Mouse (Mus musculus) adrenal gland, adult 18-20 months (tissue): ENCODE data around the gene Fam163a. TPM values are rescaled to one million over a fixed set of nuclear protein-coding genes. Genes with fewer than 3 reads are reported as not detected.
"Not testable (repeated sequence)": the region's sequence is repeated elsewhere in the genome, so short reads cannot be mapped to it uniquely, and the experiment has no call there.

Experiments used
- DNase-seq, 2 experiments: peaks; one replicate each; pipeline ENCODE4 v3.0.0; 2021 to 2022; ENCODE audit warnings: low spot score in 2 of 2
- long read RNA-seq, 2 experiments: library from polyadenylated mRNA; stranded (forward); transcript quantifications; one replicate each; pipeline ENCODE4 v2.0.0; 2021
- total RNA-seq, 2 experiments: library from RNA; stranded (reverse); gene quantifications; 1 replicate in 1 of 2; 2 replicates in 1 of 2; pipeline ENCODE4 v1.2.3; 2021

Gene Fam163a
- total RNA-seq = 10 to 100 TPM in 1 of 2 experiments, 1 to 10 TPM in 1; 8.0 to 10.7 TPM
- long read RNA-seq, experiment 1, partial matches to known transcripts = 1 of 14 reads
- long read RNA-seq, experiment 1, other reads (novel, unspliced or antisense) = 13 of 14 reads
- long read RNA-seq, experiment 2, partial matches to known transcripts = 0 of 4 reads
- long read RNA-seq, experiment 2, other reads (novel, unspliced or antisense) = 4 of 4 reads

DNA sequence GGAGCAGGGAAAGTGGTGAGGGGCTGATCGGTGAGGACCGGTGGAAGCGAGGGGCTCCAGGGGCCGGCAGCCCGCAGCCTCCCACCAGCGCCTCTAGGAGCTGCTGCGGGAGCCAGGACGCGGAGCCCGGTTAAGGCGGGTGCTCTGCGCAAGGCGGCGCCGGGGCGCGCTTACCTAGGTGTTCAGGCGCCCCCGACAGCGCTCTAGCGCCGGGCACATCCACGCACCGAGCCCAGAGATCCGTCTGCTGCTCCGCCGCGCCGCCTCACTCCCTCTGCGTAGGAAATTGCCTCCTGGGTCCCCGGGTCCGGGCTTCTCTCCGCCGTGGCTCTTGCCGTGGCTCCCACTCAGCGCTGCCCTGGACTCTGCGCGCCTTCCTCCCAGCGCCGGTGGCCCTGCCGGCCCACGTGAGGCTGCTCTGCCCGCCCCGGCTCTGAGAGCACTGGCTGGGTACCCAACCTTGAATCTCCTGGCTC is at the start of gene Fam163a:
Fam163a (minus strand) TSS at position 371 of the 476 bp plus-strand sequence.
- DNase-seq = peak in 1 of 2 experiments; percentile 23

DNA sequence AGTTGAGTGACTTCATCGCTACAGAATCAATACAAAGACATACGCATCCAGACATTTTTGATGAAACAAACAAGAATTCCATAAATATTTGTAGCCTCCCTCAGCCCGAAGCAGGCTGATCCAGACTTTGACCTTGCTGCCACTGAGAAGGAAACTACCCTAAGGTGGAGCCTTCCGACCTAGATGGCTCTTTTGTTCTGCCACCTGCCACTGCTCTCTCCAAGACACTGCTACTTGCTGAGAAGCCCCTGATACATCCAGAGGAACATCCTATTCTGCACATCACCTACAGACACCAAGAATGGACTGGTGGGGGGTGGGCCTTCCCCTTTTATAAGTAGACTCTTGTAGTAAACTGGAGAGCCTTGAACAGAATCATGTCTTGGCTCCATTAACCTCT is 46.3 kb upstream of the Fam163a start:
- DNase-seq = not testable (repeated sequence)

DNA sequence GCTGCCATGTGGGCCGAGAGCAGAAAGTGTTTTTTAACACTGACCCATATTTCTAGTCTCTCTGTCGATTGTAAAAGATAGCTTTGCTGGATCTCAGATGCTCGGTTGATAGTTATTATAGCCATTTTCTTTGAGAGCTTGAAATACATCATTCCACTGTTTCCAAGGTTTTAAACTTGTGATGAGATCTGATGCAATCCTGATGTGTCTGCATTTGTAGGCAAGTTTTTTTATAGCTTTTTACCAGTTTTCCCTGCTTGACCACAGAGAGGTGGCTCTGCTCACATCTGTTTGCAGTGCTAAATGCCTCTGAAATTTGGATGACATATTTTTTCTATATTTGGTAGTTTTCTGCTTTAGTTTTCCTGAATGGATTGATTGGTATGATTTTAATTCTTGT is 43.1 kb upstream of the Fam163a start:
- no peak for DNase-seq

DNA sequence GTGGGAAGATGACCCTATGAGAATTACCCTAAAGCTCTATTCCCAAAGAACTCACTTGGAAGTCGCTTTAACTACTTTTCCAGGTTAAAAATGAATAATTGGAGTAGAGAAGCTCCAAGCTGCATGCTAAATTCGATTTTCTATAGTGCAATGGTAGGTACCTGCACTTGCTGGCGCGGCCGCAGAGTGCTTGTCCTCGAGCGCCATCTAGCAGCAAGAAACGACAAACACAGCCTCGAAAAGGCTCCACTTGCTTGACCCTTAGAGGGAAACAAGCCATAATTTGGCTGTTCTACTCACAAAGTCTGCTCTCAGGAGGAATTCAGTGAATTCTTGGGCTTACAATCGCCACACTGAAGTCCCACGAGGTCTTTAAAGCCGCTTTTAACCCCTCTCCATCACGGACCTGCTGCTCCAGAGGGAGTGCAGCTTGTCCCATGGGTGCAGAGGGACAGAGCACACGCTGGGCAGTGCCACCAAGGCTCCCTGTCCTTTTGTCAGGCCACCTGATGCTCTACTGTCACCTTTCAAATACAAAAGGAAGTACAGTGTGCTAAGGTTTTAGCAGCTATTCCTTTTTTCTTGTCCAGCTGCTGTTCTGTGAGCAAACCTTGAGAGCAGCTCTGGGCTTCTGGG is 37.0 kb upstream of the Fam163a start:
- DNase-seq = peak; percentile 49 to 57

DNA sequence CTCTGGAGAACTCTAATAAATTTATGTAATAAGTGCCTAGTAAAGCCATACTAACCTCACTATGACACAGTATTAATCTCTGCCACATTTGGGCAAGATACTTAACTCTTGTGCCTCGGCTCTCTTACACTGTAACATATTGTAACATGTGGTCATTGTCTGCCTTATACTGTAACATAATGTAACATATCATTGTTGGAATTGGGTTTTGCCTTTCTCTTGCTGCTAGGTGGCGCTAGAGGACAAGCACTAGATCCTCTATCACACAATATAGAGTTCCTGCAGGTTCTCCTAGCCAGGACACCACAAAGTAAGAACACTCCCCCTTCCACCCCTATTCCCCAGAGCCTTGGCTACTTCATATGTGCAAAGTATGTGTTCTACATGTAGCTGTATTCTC is 36.2 kb upstream of the Fam163a start:
- DNase-seq = no peak

DNA sequence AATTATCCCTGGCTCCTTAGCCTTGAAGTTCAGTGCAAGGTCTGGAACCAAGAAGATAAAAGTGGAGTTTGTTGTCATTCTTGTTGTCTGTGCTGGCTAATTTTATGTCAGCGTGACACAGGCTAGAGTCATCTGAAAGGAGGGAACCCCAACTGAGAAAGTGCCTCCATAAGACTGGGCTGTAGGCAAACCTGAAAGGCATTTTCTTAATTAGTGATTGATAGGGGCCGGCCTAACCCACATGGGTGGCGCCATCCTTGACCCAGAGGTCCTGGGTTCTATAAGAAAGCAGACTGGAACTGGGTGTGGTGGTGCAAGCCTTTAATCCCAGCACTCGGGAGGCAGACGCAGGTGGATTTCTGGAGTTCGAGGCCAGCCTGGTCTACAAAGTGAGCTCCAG is 26.3 kb upstream of the Fam163a start:
- no peak for DNase-seq

DNA sequence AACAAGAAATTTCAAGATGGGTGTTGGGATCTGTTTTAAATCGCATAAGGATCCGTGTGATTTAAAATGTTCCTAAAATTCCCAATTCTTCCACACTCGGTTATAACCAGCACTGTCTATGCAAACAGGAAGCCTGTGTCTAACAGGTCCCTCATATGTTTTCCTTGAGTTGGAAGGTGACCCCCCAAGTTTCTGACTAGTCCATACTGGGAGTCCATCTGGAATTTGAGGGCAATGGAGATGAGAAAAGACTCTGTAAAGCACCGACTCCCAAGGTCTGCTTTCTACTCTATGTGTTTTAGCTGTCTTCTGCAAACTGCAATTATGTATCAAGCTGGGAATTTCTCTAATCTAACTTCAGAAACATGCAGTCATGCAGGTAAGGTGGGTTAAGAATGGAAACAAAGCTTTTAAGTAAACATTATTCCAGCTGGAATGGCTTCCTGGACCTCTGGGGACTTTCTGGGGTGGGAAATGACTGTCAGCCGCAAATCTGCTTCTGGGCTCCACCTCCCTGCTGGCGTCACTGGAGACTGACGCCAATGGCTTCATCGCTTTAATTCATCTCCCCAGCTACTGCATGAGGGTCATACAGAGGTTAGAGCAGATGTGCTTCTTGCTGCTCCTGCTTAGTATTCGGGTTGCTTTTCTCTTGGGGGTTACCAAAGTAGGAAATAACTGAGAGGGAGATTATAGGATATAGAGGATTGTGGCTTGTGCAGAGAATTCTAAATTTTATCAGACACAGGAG is 25.7 kb upstream of the Fam163a start:
- no peak for DNase-seq

DNA sequence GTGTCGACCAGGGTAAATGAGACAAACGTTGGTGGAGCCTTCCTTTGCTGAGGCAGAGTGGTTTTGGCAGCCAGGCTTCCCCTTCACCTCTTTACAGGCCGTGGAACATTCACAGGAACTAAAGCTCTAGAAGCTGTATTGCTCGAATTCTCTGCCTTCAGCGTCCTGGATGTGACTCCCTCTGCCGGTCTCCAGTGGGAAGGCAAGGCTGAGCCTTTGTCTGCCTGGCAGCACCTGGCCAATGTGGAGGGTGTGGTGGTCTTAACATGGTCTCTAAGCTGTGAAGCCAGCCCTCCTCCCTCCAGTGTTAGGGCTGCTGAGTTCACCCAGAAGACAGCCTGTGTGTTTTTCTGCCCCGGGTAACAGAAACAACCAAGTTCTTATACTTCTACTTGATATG is 24.6 kb upstream of the Fam163a start:
- DNase-seq = peak; percentile 30 to 51

DNA sequence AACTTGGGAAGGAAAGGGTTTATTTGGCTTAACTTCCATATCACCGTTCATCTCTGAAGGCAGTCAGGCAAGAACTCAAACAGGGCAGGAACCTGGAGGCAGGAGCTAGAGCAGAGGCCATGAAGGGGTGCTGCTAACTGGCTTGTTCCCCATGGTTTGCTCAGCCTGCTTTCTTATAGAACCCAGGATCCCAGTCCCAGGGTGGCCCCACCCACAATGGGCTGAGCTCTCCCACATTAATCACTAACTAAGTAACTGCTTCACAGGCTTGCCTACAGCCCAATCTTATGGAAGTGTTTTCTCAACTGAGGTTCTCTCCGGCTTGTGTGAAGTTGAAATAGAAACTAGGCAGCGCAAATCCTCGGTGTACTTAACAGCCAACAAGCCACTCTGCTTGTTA is 23.9 kb upstream of the Fam163a start:
- no peak for DNase-seq

DNA sequence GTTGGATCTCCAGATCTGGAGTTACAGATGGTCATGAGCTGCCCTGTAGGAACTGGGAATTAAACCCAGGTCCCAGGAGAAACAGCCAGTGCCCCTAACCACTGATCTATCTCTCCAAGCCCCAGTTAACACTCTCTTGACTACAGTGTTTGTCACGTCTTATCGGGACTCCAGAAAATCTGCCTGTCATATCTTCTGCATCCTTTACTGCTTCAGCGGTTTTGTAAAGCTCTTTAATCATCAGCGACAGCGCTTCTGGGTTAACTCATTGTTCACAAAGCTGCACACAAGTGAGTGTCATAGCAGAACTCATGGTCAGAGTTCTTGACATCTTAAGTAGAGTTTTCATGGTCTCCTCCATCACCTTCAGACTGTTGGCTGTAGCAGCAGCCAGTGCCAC is 22.1 kb upstream of the Fam163a start:
- DNase-seq = no peak

DNA sequence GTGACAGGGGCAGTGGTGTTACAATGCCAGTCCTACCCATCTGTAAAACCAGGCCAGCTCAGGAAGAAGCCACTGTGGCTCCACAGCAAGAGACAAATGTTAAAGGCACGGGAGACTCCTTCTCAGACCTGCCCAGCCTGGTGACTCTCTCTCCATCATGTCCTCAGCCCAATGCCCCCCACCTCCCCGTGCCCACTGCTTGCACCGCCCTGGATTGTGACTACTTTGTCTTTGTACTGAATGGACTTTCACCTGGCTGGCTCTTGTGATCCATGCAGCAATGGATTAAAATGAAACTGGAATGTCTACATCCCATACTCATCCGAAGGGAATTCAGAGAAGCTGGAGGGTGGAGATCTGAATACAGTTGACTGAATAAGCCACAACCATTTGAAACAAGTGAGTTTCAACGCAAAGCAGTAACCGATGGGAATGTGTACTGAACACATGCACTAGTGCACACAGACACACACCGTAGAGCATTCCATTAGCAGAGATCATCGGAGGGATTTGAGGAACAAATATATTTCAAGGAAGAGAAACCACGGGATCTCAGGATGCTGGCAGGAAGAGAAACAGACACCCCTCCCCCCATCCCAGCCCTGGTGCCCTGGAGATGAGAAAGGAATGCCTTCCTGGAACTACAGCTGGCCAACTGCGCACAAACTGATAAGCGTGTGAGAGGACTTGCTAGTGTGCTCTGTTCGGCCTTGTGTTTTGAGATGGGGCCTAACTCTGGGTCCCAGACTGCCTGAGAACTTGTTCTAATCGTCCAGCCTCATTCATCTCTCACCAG is 17.6 kb upstream of the Fam163a start:
- DNase-seq = no peak

DNA sequence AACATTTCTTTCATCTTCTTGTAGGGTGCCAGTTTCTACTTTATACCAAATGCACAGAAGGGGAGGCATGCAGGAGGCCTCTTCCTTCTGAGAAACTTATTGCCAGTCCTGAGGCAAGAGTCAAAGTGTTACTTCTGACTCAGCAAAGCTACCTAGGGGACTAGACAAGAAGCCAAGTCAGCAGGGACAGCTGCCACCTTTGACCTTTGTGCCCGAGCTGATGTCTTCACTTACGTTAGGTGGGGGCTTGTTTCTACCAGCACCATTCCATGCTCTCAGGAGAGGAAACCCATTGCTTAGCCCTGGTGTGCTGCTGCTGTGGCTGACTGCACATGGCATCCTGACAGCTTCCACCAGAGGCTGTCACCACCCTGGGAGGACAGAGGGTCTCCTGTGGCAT is 16.5 kb upstream of the Fam163a start:
- no peak for DNase-seq

DNA sequence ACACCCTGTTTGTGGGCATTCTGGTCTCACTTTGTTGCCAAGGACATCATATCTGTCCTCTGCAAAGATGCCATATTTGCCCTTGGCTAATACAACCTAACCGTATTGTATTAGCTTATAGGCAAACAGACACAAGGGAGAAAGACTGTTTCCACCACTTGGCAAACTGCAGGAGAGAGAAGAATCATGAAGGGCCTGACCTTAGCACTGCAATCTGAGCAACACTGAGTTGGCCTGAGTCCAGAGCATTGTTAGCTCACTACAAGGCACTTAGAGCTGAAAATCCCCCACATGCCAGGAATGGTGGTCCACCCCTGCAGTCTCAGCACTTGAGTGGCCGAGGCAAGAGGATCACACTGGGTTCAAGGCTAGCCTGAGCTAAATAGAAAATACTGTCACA is 13.7 kb upstream of the Fam163a start:
- no peak for DNase-seq

DNA sequence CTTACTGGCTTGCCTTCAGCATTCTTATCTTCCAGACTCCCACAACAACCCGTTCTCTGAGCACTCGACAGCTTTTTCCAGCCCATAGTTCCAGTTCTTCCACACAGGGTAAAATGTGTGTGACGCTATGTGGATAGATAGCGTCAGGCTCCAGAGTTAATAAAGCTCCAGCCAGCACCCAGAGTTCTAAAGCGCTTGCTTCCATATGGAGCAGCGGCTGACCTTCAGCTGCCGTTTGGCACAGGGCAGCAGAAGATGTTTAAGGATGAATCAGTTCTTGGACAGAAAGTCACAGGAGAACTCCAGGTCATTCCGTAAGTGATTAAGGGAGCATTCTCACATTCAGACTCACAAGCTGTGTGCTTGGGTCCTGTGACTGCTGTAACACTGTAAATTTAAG is 13.1 kb upstream of the Fam163a start:
- no peak for DNase-seq

DNA sequence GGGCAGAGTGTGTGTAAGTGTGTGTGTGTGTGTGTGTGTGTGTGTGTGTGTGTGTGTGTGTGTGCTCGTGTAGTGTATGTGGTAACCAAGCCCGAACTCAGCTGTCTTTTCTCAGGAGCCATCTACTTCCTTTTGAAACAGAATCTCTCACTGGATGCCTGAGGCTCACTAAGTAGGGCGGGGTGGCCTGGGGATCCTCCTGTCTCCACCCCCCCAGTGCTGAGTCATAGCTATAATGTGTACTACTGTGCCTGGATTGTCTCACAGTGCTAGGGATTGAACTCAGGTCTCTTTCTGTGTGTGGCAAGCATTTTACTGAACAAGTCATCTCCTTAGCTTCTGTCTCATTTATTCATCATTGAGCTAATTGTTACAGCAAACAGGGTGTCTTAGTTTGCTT is 12.6 kb upstream of the Fam163a start:
- DNase-seq = no peak

DNA sequence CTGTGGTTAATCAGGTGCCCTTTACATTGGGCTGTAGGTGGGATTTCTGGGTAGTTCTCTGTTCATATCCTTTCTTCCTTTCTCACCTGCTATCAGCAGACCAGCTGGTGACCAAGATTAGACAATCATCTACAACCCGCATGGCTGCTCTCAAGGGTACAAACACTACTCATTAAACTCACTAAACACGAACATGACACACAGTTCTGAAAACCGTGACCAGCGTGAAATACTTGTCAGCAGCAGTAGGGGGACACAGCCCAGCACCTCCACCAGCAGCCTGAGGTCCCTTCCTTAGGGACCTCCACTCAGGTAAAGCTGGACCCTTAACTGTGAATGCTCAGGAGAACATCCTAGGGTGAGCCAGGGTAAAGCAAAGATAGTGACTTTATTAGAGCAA is 11.4 kb upstream of the Fam163a start:
- no peak for DNase-seq

DNA sequence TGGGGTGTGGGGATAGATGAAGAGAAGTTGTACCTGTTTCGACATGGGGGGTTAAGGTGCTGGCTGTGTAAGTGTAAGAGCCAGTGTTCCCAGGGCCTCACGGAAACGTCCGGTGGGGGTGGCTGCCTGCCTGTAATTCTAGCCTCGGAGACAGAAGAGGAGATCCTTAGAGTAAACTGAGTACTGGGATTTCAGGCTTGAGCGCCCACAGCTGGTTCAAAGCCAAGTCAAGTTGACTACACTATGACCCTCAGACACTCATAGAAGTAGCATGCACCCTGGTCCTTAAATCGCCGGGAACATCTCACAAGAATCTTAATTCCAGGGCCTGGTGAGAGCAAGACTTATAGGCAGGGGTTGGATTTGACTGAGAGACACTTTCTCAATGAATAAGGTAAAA is 9.8 kb upstream of the Fam163a start:
- DNase-seq = no peak

DNA sequence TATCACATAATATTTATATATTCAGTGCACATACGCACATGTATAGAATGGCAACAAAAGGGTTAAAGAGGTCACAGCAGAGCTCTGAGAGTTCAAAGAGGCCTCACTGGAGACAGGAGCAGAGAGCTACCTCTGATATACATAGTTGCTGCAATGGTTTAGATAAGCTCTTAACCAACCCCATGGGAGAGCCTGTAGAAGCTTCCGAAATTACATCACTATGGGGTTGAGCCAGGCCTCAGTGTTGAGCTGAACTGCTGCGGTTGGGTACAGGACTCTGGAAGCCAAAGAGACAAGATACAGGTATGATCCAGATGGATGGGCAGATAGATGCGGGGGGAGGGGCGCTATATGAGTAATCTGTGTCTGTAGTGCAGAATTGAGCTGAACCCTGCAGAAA is 8.1 kb upstream of the Fam163a start:
- no peak for DNase-seq

DNA sequence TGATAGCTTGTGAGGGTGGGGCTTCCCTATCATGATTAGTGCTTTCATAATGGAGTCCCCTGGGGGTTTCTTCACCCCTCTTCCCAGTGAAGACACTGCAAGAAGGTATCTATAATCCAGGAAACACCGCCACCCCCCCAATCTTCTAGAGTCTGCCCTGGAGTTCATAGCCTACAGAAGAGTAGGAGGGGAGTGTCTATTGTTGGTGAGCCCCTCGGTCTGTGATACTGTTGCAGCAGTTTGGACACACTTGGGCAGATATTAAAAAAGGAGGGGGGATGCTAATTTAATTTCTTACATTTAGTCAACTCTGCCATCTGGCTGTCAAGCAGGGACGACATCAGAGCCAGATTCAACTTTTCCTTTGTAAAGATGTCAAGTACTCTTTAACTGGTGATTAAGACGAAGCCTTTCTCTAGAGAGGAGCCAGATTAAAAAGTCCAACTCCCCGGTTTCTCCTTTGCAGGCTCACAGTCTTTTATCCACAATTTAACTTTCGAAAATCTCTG is 7.0 kb upstream of the Fam163a start:
- DNase-seq = no peak

DNA sequence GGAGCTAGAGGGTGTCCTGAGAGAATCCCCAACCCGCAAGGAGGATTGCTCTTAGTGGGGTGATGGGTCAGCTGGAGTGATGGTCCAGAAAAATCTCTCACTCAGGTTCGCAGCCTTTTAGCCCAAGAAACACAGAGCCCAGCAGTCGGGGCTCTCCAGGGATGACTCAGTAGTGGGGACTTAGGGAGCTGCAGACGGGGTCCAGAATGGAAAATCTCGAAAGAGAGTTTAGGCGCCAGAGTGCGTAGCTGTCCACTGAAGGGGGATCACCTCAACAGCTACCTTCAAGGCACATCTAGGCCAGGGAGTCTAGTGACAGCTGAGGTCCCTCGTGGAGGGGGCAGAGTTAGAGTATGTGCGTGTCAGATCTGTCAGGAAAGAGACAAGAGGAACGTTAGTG is 338 bp upstream of the Fam163a start:
- no peak for DNase-seq

DNA sequence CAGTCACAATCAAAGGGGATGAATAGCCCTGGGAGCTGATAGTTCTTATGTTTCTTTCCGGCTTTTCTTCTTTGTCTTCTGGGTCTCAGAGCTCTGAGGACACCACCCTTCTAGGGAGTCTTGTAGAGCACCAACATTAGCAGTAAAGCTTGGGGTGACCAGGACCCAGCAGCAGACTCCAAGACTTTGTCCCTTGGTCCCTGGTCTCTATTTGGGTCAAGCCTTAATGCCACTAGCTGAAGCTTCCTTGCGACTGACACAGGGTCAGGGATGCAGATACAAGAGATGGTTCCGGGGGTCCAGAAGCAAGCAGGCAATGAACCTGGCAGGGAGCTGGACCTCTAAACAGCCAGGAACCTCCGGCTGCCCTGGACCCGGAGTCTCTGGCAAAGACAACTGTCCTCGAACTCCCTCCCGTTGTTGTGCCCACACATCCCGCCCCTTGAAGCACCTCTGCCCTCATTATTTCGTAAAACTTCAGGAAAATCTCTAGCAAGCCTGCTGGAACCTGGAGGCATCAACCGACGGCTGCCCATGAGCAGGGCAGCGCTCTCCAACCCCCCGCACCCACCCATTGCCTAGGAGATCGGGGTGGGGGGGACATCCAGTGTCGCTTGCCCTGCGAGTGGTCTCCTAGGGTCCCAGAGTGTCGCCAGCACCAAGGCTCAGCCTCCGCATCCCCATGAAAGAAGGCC is 718 bp downstream of the Fam163a start:
- DNase-seq = no peak
